Mouse (Mus musculus): ENCODE measurements around the gene Cdk14. TPM values are rescaled to one million over a fixed set of nuclear protein-coding genes. Genes with fewer than 3 reads are reported as not detected.

Cdk14 gene
- total and polyA plus RNA-seq, 2 experiments from 2014 or later, result 34.8 to 54.0 TPM

- Histone ChIP-seq H3K9ac (no peak overlapping the region), H3K4me1 (ENCODE audit: insufficient read depth) (peaks cover 4% of the 10 kb centered on the region; the same call in 1 of the 2 replicates), H3K27ac (ENCODE audit: low read depth, low read length) (no peak overlapping the region), H3K36me3 (ENCODE audit: insufficient read depth) (no peaks in the 10 kb centered on the region), H3K4me3 (ENCODE audit: low read depth, low read length) (no peak overlapping the region), H3K27me3 (ENCODE audit: insufficient read depth, low read length) (no peaks in the 10 kb centered on the region), H3K9me3 (ENCODE audit: low read length) (no peaks in the 10 kb centered on the region), H3K4me2 (ENCODE audit: low read depth) (no peak overlapping the region)
- 60% methylated on average over 6 of the region's 6 CpGs for WGBS
- DNase-seq, result no peak
- no peak for TF ChIP-seq CTCF (IDR thresholded peaks at IDR 0.05; ENCODE audit: low read depth)
- no peak for ATAC-seq
These were observed 105.8 kb downstream of the Cdk14 start for GRCm38 (mm10) chr5:5314270-5314669.

- Histone ChIP-seq H3K27ac (ENCODE audit: low read depth, low read length) (no peak overlapping the region), H3K36me3 (ENCODE audit: insufficient read depth) (no peaks in the 10 kb centered on the region), H3K4me3 (ENCODE audit: low read depth, low read length) (no peak overlapping the region), H3K9ac (no peak overlapping the region), H3K4me2 (ENCODE audit: low read depth) (no peak overlapping the region), H3K4me1 (ENCODE audit: insufficient read depth) (peaks cover 4% of the 10 kb centered on the region; the same call in 1 of the 2 replicates), H3K9me3 (ENCODE audit: low read length) (no peaks in the 10 kb centered on the region), H3K27me3 (ENCODE audit: insufficient read depth, low read length) (no peaks in the 10 kb centered on the region)
- TF ChIP-seq CTCF (IDR thresholded peaks at IDR 0.05; ENCODE audit: low read depth), result no peak
- 42% methylated on average over 9 of the region's 9 CpGs for WGBS
- DNase-seq (no peak), ATAC-seq (no peak)
These were observed 106.8 kb downstream of the Cdk14 start for GRCm38 (mm10) chr5:5313195-5313760.

GRCm38 (mm10) chr5:5305286-5305685, 114.8 kb downstream of the Cdk14 start:
- Histone ChIP-seq H3K27me3 (ENCODE audit: insufficient read depth, low read length) (no peaks in the 10 kb centered on the region), H3K9ac (no peak overlapping the region), H3K4me3 (ENCODE audit: low read depth, low read length) (no peak overlapping the region), H3K4me2 (ENCODE audit: low read depth) (no peak overlapping the region), H3K4me1 (ENCODE audit: insufficient read depth) (peaks cover 3% of the 10 kb centered on the region; the same call in 1 of the 2 replicates), H3K27ac (ENCODE audit: low read depth, low read length) (no peak overlapping the region), H3K36me3 (ENCODE audit: insufficient read depth) (no peaks in the 10 kb centered on the region), H3K9me3 (ENCODE audit: low read length) (no peaks in the 10 kb centered on the region)
- no peak for DNase-seq
- TF ChIP-seq CTCF (IDR thresholded peaks at IDR 0.05; ENCODE audit: low read depth), result no peak
- 94% methylated on average over 2 of the region's 2 CpGs for WGBS
- no peak for ATAC-seq

- H3K36me3 ChIP-seq (ENCODE audit: insufficient read depth), result no peaks in the 10 kb centered on the region
- no peak overlapping the region for H3K4me2 ChIP-seq (ENCODE audit: low read depth)
- DNase-seq, result no peak
- H3K27me3 ChIP-seq (ENCODE audit: insufficient read depth, low read length), result no peaks in the 10 kb centered on the region
- no peak overlapping the region for H3K27ac ChIP-seq (ENCODE audit: low read depth, low read length)
- peaks cover 3% of the 10 kb centered on the region; the same call in 1 of the 2 replicates for H3K4me1 ChIP-seq (ENCODE audit: insufficient read depth)
- TF ChIP-seq CTCF (IDR thresholded peaks at IDR 0.05; ENCODE audit: low read depth), result no peak
- WGBS, result 85% methylated on average over 8 of the region's 8 CpGs
- no peak for ATAC-seq
- H3K4me3 ChIP-seq (ENCODE audit: low read depth, low read length), result no peak overlapping the region
- H3K9ac ChIP-seq, result no peak overlapping the region
- no peaks in the 10 kb centered on the region for H3K9me3 ChIP-seq (ENCODE audit: low read length)
These were observed 116.9 kb downstream of the Cdk14 start for GRCm38 (mm10) chr5:5303102-5303670.

- H3K9me3 ChIP-seq (ENCODE audit: low read length), result no peaks in the 10 kb centered on the region
- H3K27ac ChIP-seq (ENCODE audit: low read depth, low read length), result no peak overlapping the region
- H3K4me2 ChIP-seq (ENCODE audit: low read depth), result no peak overlapping the region
- no peak overlapping the region for H3K9ac ChIP-seq
- 90% methylated on average over 12 of the region's 12 CpGs for WGBS
- H3K4me3 ChIP-seq (ENCODE audit: low read depth, low read length), result no peak overlapping the region
- no peaks in the 10 kb centered on the region for H3K27me3 ChIP-seq (ENCODE audit: insufficient read depth, low read length)
- TF ChIP-seq CTCF (IDR thresholded peaks at IDR 0.05; ENCODE audit: low read depth), result no peak
- no peaks in the 10 kb centered on the region for H3K36me3 ChIP-seq (ENCODE audit: insufficient read depth)
- no peak for ATAC-seq
- DNase-seq, result no peak
- peaks cover 3% of the 10 kb centered on the region; the same call in 1 of the 2 replicates for H3K4me1 ChIP-seq (ENCODE audit: insufficient read depth)
These were observed 118.5 kb downstream of the Cdk14 start for GRCm38 (mm10) chr5:5301571-5302079.

- H3K27ac ChIP-seq (ENCODE audit: low read depth, low read length), result no peak overlapping the region
- no peaks in the 10 kb centered on the region for H3K9me3 ChIP-seq (ENCODE audit: low read length)
- H3K36me3 ChIP-seq (ENCODE audit: insufficient read depth), result no peaks in the 10 kb centered on the region
- no peak for TF ChIP-seq CTCF (IDR thresholded peaks at IDR 0.05; ENCODE audit: low read depth)
- H3K4me3 ChIP-seq (ENCODE audit: low read depth, low read length), result no peak overlapping the region
- WGBS, result 70% methylated on average over 2 of the region's 2 CpGs
- peaks cover 3% of the 10 kb centered on the region; the same call in 1 of the 2 replicates for H3K4me1 ChIP-seq (ENCODE audit: insufficient read depth)
- no peak for ATAC-seq
- DNase-seq, result no peak
- H3K4me2 ChIP-seq (ENCODE audit: low read depth), result no peak overlapping the region
- no peak overlapping the region for H3K9ac ChIP-seq
- H3K27me3 ChIP-seq (ENCODE audit: insufficient read depth, low read length), result no peaks in the 10 kb centered on the region
These were observed 119.1 kb downstream of the Cdk14 start for GRCm38 (mm10) chr5:5300998-5301397.

GRCm38 (mm10) chr5:5300290-5300689, 119.8 kb downstream of the Cdk14 start:
- DNase-seq (no peak), ATAC-seq (no peak)
- H3K27ac ChIP-seq (ENCODE audit: low read depth, low read length), result no peak overlapping the region
- H3K9me3 ChIP-seq (ENCODE audit: low read length), result no peaks in the 10 kb centered on the region
- no peak overlapping the region for H3K4me3 ChIP-seq (ENCODE audit: low read depth, low read length)
- H3K9ac ChIP-seq, result no peak overlapping the region
- H3K27me3 ChIP-seq (ENCODE audit: insufficient read depth, low read length), result no peaks in the 10 kb centered on the region
- no peaks in the 10 kb centered on the region for H3K36me3 ChIP-seq (ENCODE audit: insufficient read depth)
- 69% methylated on average over 1 of the region's 1 CpGs for WGBS
- TF ChIP-seq CTCF (IDR thresholded peaks at IDR 0.05; ENCODE audit: low read depth), result no peak
- H3K4me2 ChIP-seq (ENCODE audit: low read depth), result no peak overlapping the region
- H3K4me1 ChIP-seq (ENCODE audit: insufficient read depth), result peaks cover 3% of the 10 kb centered on the region; the same call in 1 of the 2 replicates
